Mouse (Mus musculus) cerebellum, adult 2 months (tissue): ENCODE measurements at regions not wholly inside any gene's neighbourhood (a gene's known extent, or its start where the extent isn't known, plus 50 kb on each side); places are given as distances from the start of the nearest gene placed in this dataset.

Experiments
- CTCF ChIP-seq: fragments of 200-500 bp; IDR thresholded peaks from 2 replicates; pipeline ENCODE4 v1.5.1; 2011; ENCODE audit warnings: low read depth, mild to moderate bottlenecking, control low read depth, low read length, moderate library complexity, borderline replicate concordance; ENCODE audit not compliant: insufficient read depth
- POLR2A ChIP-seq: fragments of 200-500 bp; IDR thresholded peaks from 2 replicates; pipeline ENCODE4 v1.6.1; 2011; ENCODE audit warnings: low read length, control low read depth, borderline replicate concordance; ENCODE audit not compliant: insufficient read depth

GRCm38 (mm10) chr4:23985956-23986355 is 510.3 kb upstream of the Mms22l start:
- TF ChIP-seq POLR2A (no peak), CTCF (no peak)
